Mouse (Mus musculus): ENCODE results near the gene Clec14a. TPM values are rescaled to one million over a fixed set of nuclear protein-coding genes. Genes with fewer than 3 reads are reported as not detected.

Gene Clec14a
- total and polyA plus RNA-seq, 3 experiments, result not detected

DNA sequence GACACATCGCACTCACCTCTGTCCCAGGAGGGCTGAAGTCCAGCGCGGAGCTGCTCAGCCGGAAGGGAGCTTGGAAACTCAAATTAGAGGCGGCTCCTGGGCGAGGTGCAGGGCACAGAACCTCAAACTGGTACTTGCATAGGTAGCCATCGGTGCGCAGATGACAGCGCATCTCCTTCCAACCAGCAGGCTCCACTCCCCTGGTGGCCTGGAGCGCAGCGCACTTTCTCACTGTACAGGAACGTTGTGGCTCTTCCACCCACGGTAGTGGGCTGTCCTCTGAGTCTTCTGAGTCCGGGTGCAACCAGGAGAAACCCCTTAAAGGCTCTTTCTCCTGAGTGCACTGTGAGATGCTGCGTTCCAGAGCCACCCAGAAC lies 916 bp downstream of the Clec14a start:
- DNase-seq (ENCODE audit: extremely low read depth), result no peak
- Histone ChIP-seq H3K4me2 (ENCODE audit: insufficient read depth, low read depth, poor library complexity, severe bottlenecking) (no peak overlapping the region), H3K9ac (ENCODE audit: insufficient read depth, low read depth) (no peak overlapping the region), H3K4me3 (replicated peaks in 1 of 3; ENCODE audit: low read depth in 2 of 3, low read length in 2 of 3, poor library complexity in 1 of 3) (no peak overlapping the region), H3K4me1 (ENCODE audit: control insufficient read depth in 1 of 2, insufficient read depth in 2 of 2) (no peaks in the 10 kb centered on the region), H3K27ac (ENCODE audit: insufficient read depth, low read depth) (no peak overlapping the region), H3K36me3 (replicated peaks in 1 of 2; ENCODE audit: control insufficient read depth in 1 of 2, insufficient read depth in 1 of 2, low read length in 1 of 2) (no peaks in the 10 kb centered on the region), H3K27me3 (replicated peaks) (no peaks in the 10 kb centered on the region), H3K9me3 (replicated peaks; ENCODE audit: low read length) (no peaks in the 10 kb centered on the region), H3K79me2 (replicated peaks; ENCODE audit: control insufficient read depth, extremely low read depth, insufficient read depth, poor library complexity, severe bottlenecking) (no peaks in the 10 kb centered on the region)
- no peak for TF ChIP-seq ZNF384 (IDR thresholded peaks at IDR 0.05; ENCODE audit: low read depth, low read length)
- no peak for TF ChIP-seq ZMIZ1 (IDR thresholded peaks at IDR 0.05; ENCODE audit: low read depth, low read length)
- in situ Hi-C loops (cut with MboI; ENCODE audit: low pct_ligation_motif_present, low pct_unique_long_range_greater_than_20kb, low sequenced_read_pairs) (no loop called here), dilution Hi-C loops (cut with MboI; ENCODE audit: extremely low pct_ligation_motif_present, extremely low pct_unique_long_range_greater_than_20kb, low sequenced_read_pairs) (no loop called here)

- no peak for DNase-seq (ENCODE audit: extremely low read depth)
- no peak overlapping the region for H3K27ac ChIP-seq (ENCODE audit: insufficient read depth, low read depth)
- no peak overlapping the region for H3K4me2 ChIP-seq (ENCODE audit: insufficient read depth, low read depth, poor library complexity, severe bottlenecking)
- H3K4me1 ChIP-seq (ENCODE audit: control insufficient read depth in 1 of 2, insufficient read depth in 2 of 2), result no peaks in the 10 kb centered on the region
- no peaks in the 10 kb centered on the region for H3K27me3 ChIP-seq (replicated peaks)
- H3K9me3 ChIP-seq (replicated peaks; ENCODE audit: low read length), result no peaks in the 10 kb centered on the region
- no peak for TF ChIP-seq ZC3H11A (IDR thresholded peaks at IDR 0.05; ENCODE audit: low read depth, low read length)
- no peak for TF ChIP-seq JUND (conservative IDR thresholded peaks at IDR 0.05; ENCODE audit: low read depth, low read length)
- TF ChIP-seq EP300 (IDR thresholded peaks at IDR 0.05; ENCODE audit: low read length), result no peak
- TF ChIP-seq PAX5 (IDR thresholded peaks at IDR 0.05; ENCODE audit: low read length), result no peak
- no peak for TF ChIP-seq MAX (IDR thresholded peaks at IDR 0.05; ENCODE audit: low read length)
- no peaks in the 10 kb centered on the region for H3K36me3 ChIP-seq (replicated peaks in 1 of 2; ENCODE audit: control insufficient read depth in 1 of 2, insufficient read depth in 1 of 2, low read length in 1 of 2)
- no peak overlapping the region for H3K4me3 ChIP-seq (replicated peaks in 1 of 3; ENCODE audit: low read depth in 2 of 3, low read length in 2 of 3, poor library complexity in 1 of 3)
- in situ Hi-C loops (cut with MboI; ENCODE audit: low pct_ligation_motif_present, low pct_unique_long_range_greater_than_20kb, low sequenced_read_pairs), result no loop called here
- no peak overlapping the region for H3K9ac ChIP-seq (ENCODE audit: insufficient read depth, low read depth)
- dilution Hi-C loops (cut with MboI; ENCODE audit: extremely low pct_ligation_motif_present, extremely low pct_unique_long_range_greater_than_20kb, low sequenced_read_pairs), result no loop called here
- no peaks in the 10 kb centered on the region for H3K79me2 ChIP-seq (replicated peaks; ENCODE audit: control insufficient read depth, extremely low read depth, insufficient read depth, poor library complexity, severe bottlenecking)
Observed at GRCm38 (mm10) chr12:58267779-58268178, 1.3 kb downstream of the Clec14a start.

- dilution Hi-C loops (cut with MboI; ENCODE audit: extremely low pct_ligation_motif_present, extremely low pct_unique_long_range_greater_than_20kb, low sequenced_read_pairs) (no loop called here), in situ Hi-C loops (cut with MboI; ENCODE audit: low pct_ligation_motif_present, low pct_unique_long_range_greater_than_20kb, low sequenced_read_pairs) (no loop called here)
- Histone ChIP-seq H3K27me3 (replicated peaks) (no peaks in the 10 kb centered on the region), H3K9ac (ENCODE audit: insufficient read depth, low read depth) (no peak overlapping the region), H3K36me3 (replicated peaks in 1 of 2; ENCODE audit: control insufficient read depth in 1 of 2, insufficient read depth in 1 of 2, low read length in 1 of 2) (no peaks in the 10 kb centered on the region), H3K4me1 (ENCODE audit: control insufficient read depth in 1 of 2, insufficient read depth in 2 of 2) (no peaks in the 10 kb centered on the region), H3K9me3 (replicated peaks; ENCODE audit: low read length) (no peaks in the 10 kb centered on the region), H3K79me2 (replicated peaks; ENCODE audit: control insufficient read depth, extremely low read depth, insufficient read depth, poor library complexity, severe bottlenecking) (no peaks in the 10 kb centered on the region), H3K27ac (ENCODE audit: insufficient read depth, low read depth) (no peak overlapping the region), H3K4me2 (ENCODE audit: insufficient read depth, low read depth, poor library complexity, severe bottlenecking) (no peak overlapping the region), H3K4me3 (replicated peaks in 1 of 3; ENCODE audit: low read depth in 2 of 3, low read length in 2 of 3, poor library complexity in 1 of 3) (no peak overlapping the region)
- TF ChIP-seq HCFC1 (IDR thresholded peaks at IDR 0.05; ENCODE audit: low read depth, low read length) (no peak), JUND (conservative IDR thresholded peaks at IDR 0.05; ENCODE audit: low read depth, low read length) (no peak)
- DNase-seq (ENCODE audit: extremely low read depth), result no peak
Observed at GRCm38 (mm10) chr12:58251901-58252300, 17.2 kb downstream of the Clec14a start.

GRCm38 (mm10) chr12:58232489-58232888 lies 36.6 kb downstream of the Clec14a start:
- no peaks in the 10 kb centered on the region for H3K79me2 ChIP-seq (replicated peaks; ENCODE audit: control insufficient read depth, extremely low read depth, insufficient read depth, poor library complexity, severe bottlenecking)
- H3K4me3 ChIP-seq (replicated peaks in 1 of 3; ENCODE audit: low read depth in 2 of 3, low read length in 2 of 3, poor library complexity in 1 of 3), result no peak overlapping the region
- in situ Hi-C loops (cut with MboI; ENCODE audit: low pct_ligation_motif_present, low pct_unique_long_range_greater_than_20kb, low sequenced_read_pairs), result no loop called here
- H3K27ac ChIP-seq (ENCODE audit: insufficient read depth, low read depth), result no peak overlapping the region
- no peaks in the 10 kb centered on the region for H3K27me3 ChIP-seq (replicated peaks)
- H3K4me2 ChIP-seq (ENCODE audit: insufficient read depth, low read depth, poor library complexity, severe bottlenecking), result no peak overlapping the region
- H3K9ac ChIP-seq (ENCODE audit: insufficient read depth, low read depth), result no peak overlapping the region
- H3K4me1 ChIP-seq (ENCODE audit: control insufficient read depth in 1 of 2, insufficient read depth in 2 of 2), result peaks cover 0 to 13% of the 10 kb centered on the region in 2 experiments; a peak in 1 of 4 replicates
- no peak for DNase-seq (ENCODE audit: extremely low read depth)
- no peaks in the 10 kb centered on the region for H3K36me3 ChIP-seq (replicated peaks in 1 of 2; ENCODE audit: control insufficient read depth in 1 of 2, insufficient read depth in 1 of 2, low read length in 1 of 2)
- H3K9me3 ChIP-seq (replicated peaks; ENCODE audit: low read length), result no peaks in the 10 kb centered on the region
- dilution Hi-C loops (cut with MboI; ENCODE audit: extremely low pct_ligation_motif_present, extremely low pct_unique_long_range_greater_than_20kb, low sequenced_read_pairs), result no loop called here
- no peak for TF ChIP-seq UBTF (IDR thresholded peaks at IDR 0.05; ENCODE audit: low read depth, low read length)

All from CH12.LX (cell line).